Mouse (Mus musculus): ENCODE data around the gene Rab11fip4.

- no peak for TF ChIP-seq USF1 (IDR thresholded peaks at IDR 0.05; ENCODE audit: low read depth)
- TF ChIP-seq CTCF (IDR thresholded peaks at IDR 0.05; ENCODE audit: control insufficient read depth, insufficient read depth, insufficient read length): no peak
- TF ChIP-seq MYOD1 (IDR thresholded peaks at IDR 0.05; ENCODE audit: control insufficient read depth, insufficient read length, low read depth): no peak
- TF ChIP-seq MYOG (IDR thresholded peaks at IDR 0.05; ENCODE audit: control insufficient read depth, extremely low read depth, insufficient read length): no peak
- no peak for TF ChIP-seq FOSL1 (IDR thresholded peaks at IDR 0.05; ENCODE audit: insufficient read depth, low read length, poor library complexity, severe bottlenecking)
- no peak for TF ChIP-seq MAX (IDR thresholded peaks at IDR 0.05)
Observed at GRCm38 (mm10) chr11:79717271-79717670, 126.3 kb downstream of the Rab11fip4 start.

Measured in C2C12 (cell line).